Mouse (Mus musculus) adrenal gland (tissue): ENCODE measurements around the gene 4931423N10Rik.
"Not testable (repeated sequence)": the region's sequence is repeated elsewhere in the genome, so short reads cannot be mapped to it uniquely, and the experiment has no call there.

Source experiments
- intact Hi-C: fragments of 180-260 bp; cut with DNase I; formaldehyde crosslinking; loops from one replicate; pipeline ENCODE4 v1.15.1; 2025
- long read RNA-seq, 2 experiments: library from polyadenylated mRNA; unstranded; transcript quantifications; one replicate each; pipeline ENCODE4 v2.0.0; 2020; ENCODE audit warnings: borderline replicate concordance in 1 of 2; ENCODE audit not compliant: insufficient replicate concordance in 1 of 2

The 4931423N10Rik gene
- long read RNA-seq, experiment 1: 0 reads
- long read RNA-seq, experiment 2: 0 reads

GRCm38 (mm10) chr2:23207070-23207526, at the start of gene 4931423N10Rik:
TSS of gene 4931423N10Rik (plus strand) at chr2:23207476.
- intact Hi-C loops: no loop called here

- intact Hi-C loops: no loop called here
These were observed 35.0 kb upstream of the 4931423N10Rik start for GRCm38 (mm10) chr2:23172305-23172704.

GRCm38 (mm10) chr2:23194366-23194765, 12.9 kb upstream of the 4931423N10Rik start:
- intact Hi-C loops: no loop called here

- intact Hi-C loops: loop anchor here (5.0 kb wide), 1 partner anchor 39 kb away; no protein-coding TSS in a partner anchor
These were observed 6.2 kb upstream of the 4931423N10Rik start for GRCm38 (mm10) chr2:23201034-23201433.

- intact Hi-C loops: loop anchor here (5.0 kb wide), 1 partner anchor 41 kb away; no protein-coding TSS in a partner anchor
These were observed 4.2 kb upstream of the 4931423N10Rik start for GRCm38 (mm10) chr2:23202900-23203670.

GRCm38 (mm10) chr2:23213661-23214060, 6.4 kb downstream of the 4931423N10Rik start:
- intact Hi-C loops: no loop called here

GRCm38 (mm10) chr2:23225199-23225598, 17.9 kb downstream of the 4931423N10Rik start:
- intact Hi-C loops: no loop called here

GRCm38 (mm10) chr2:23228463-23228862, 21.2 kb downstream of the 4931423N10Rik start:
- intact Hi-C loops: no loop called here

- intact Hi-C loops: no loop called here
These were observed 26.9 kb downstream of the 4931423N10Rik start for GRCm38 (mm10) chr2:23234065-23234773.

GRCm38 (mm10) chr2:23290991-23291390, 83.7 kb downstream of the 4931423N10Rik start:
- intact Hi-C loops: not testable (repeated sequence)

GRCm38 (mm10) chr2:23314869-23315268, 107.6 kb downstream of the 4931423N10Rik start:
- intact Hi-C loops: no loop called here
